Mouse (Mus musculus): ENCODE data around the gene Tmem104. TPM values are rescaled to one million over a fixed set of nuclear protein-coding genes. Genes with fewer than 3 reads are reported as not detected.
A peak's percentile ranks its signal among the peaks of the same experiment; 100 is the strongest.

Gene Tmem104
- polyA plus RNA-seq, 1 experiment from 2014 or later: 6.5 TPM

DNA sequence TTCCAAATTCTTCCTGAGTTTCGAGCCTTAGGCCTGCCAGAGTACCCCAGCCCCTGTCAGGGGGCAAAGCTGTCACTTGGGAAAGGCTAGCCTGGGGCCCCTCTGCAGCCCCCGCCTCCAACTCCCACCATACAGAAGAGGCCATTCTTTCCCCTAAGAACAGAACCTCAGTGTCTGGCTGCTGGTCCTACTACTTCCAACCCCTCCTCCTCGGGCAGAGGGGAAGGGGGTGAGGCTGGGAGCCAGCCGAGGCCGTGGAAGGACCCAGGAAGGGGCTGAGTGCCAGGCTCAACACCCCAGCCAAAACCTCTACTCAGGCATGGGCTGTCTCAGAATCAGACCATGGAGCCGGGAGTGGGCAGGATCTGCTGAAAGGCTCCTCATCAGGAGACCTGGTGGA, 8.1 kb upstream of the Tmem104 start:
- H3K4me1 ChIP-seq (ENCODE audit: control insufficient read depth in 2 of 2, insufficient read depth in 2 of 2, low read length in 2 of 2): peaks cover 5 to 11% of the 10 kb centered on the region in 2 experiments; a peak in 1 of 4 replicates
- H3K27me3 ChIP-seq (ENCODE audit: control insufficient read depth, insufficient read depth, low read length): no peaks in the 10 kb centered on the region
- WGBS: 70% methylated on average over 6 of the region's 6 CpGs
- ATAC-seq (ENCODE audit: insufficient number of reproducible peaks, insufficient read depth, low FRiP score, low read depth): no peak
- no peak overlapping the region for H3K27ac ChIP-seq (replicated peaks in 1 of 2; ENCODE audit: control insufficient read depth in 1 of 2, insufficient read depth in 1 of 2, low read depth in 2 of 2, low read length in 2 of 2)
- H3K36me3 ChIP-seq (ENCODE audit: control insufficient read depth, insufficient read depth, low read length): 0 out of 2 replicates have a peak, but pooled peaks cover 8% of the 10 kb centered on the region
- no peak overlapping the region for H3K4me3 ChIP-seq (ENCODE audit: control insufficient read depth in 1 of 2, insufficient read depth in 1 of 2, low read depth in 1 of 2, low read length in 2 of 2)
- H3K9ac ChIP-seq (ENCODE audit: low read length): no peak overlapping the region
- no peaks in the 10 kb centered on the region for H3K9me3 ChIP-seq (ENCODE audit: control insufficient read depth, low read length)
- no peak overlapping the region for H3K4me2 ChIP-seq (ENCODE audit: low read length)

GRCm38 (mm10) chr11:115179881-115180280, 7.4 kb upstream of the Tmem104 start:
- no peaks in the 10 kb centered on the region for H3K27me3 ChIP-seq (ENCODE audit: control insufficient read depth, insufficient read depth, low read length)
- no peak for ATAC-seq (ENCODE audit: insufficient number of reproducible peaks, insufficient read depth, low FRiP score, low read depth)
- no peak overlapping the region for H3K27ac ChIP-seq (replicated peaks in 1 of 2; ENCODE audit: control insufficient read depth in 1 of 2, insufficient read depth in 1 of 2, low read depth in 2 of 2, low read length in 2 of 2)
- no peak overlapping the region for H3K9ac ChIP-seq (ENCODE audit: low read length)
- no peaks in the 10 kb centered on the region for H3K9me3 ChIP-seq (ENCODE audit: control insufficient read depth, low read length)
- no peak overlapping the region for H3K4me3 ChIP-seq (ENCODE audit: control insufficient read depth in 1 of 2, insufficient read depth in 1 of 2, low read depth in 1 of 2, low read length in 2 of 2)
- peaks cover 5 to 11% of the 10 kb centered on the region in 2 experiments; a peak in 1 of 4 replicates for H3K4me1 ChIP-seq (ENCODE audit: control insufficient read depth in 2 of 2, insufficient read depth in 2 of 2, low read length in 2 of 2)
- no peak overlapping the region for H3K4me2 ChIP-seq (ENCODE audit: low read length)
- 73% methylated on average over 6 of the region's 6 CpGs for WGBS
- H3K36me3 ChIP-seq (ENCODE audit: control insufficient read depth, insufficient read depth, low read length): 0 out of 2 replicates have a peak, but pooled peaks cover 8% of the 10 kb centered on the region

DNA sequence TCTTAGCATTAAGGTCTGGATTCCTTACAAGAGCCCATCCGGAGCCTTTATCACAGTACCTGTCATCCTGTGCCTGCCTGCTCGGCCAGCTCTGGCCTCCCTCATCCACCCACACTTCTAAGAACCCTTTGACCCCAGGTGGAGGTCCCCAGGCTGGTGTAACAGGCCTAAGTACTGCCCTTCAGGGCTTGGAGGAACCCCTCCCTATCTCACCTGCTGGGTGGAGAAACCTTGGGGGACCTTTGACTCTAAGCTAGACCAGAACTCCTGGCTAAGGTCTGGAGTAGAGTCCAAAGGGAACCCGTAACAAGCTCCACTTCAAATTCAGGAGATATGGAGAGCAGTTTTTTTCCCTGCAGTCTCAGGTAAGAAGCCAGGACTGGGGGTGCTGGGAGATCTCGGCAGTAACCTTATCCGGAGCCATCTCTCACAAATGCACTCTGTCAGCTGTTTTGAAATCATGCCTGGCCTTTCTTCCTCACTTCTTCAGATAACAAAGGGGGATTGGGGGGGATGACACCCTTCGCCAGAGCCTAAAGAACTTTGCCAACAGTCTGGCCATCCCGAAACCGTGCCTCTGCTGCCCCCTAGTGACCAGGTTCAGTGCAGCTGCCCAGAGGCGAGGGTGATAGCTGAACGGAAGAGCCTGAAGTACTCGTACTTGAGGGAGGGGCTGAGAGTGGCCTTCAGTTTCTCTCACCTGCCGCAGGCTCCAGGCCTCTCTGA, 5.2 kb upstream of the Tmem104 start:
- Histone ChIP-seq H3K9ac (ENCODE audit: low read length) (no peak overlapping the region), H3K4me1 (ENCODE audit: control insufficient read depth in 2 of 2, insufficient read depth in 2 of 2, low read length in 2 of 2) (peaks cover 8 to 16% of the 10 kb centered on the region in 2 experiments; a peak in 3 of 4 replicates), H3K4me3 (ENCODE audit: control insufficient read depth in 1 of 2, insufficient read depth in 1 of 2, low read depth in 1 of 2, low read length in 2 of 2) (no peak overlapping the region), H3K4me2 (ENCODE audit: low read length) (no peak overlapping the region), H3K27ac (replicated peaks in 1 of 2; ENCODE audit: control insufficient read depth in 1 of 2, insufficient read depth in 1 of 2, low read depth in 2 of 2, low read length in 2 of 2) (no peak overlapping the region), H3K27me3 (ENCODE audit: control insufficient read depth, insufficient read depth, low read length) (no peaks in the 10 kb centered on the region), H3K9me3 (ENCODE audit: control insufficient read depth, low read length) (no peaks in the 10 kb centered on the region), H3K36me3 (ENCODE audit: control insufficient read depth, insufficient read depth, low read length) (0 out of 2 replicates have a peak, but pooled peaks cover 8% of the 10 kb centered on the region)
- 17% methylated on average over 12 of the region's 12 CpGs for WGBS
- no peak for ATAC-seq (ENCODE audit: insufficient number of reproducible peaks, insufficient read depth, low FRiP score, low read depth)

- H3K4me2 ChIP-seq (ENCODE audit: low read length): no peak overlapping the region
- H3K4me3 ChIP-seq (ENCODE audit: control insufficient read depth in 1 of 2, insufficient read depth in 1 of 2, low read depth in 1 of 2, low read length in 2 of 2): no peak overlapping the region
- H3K9me3 ChIP-seq (ENCODE audit: control insufficient read depth, low read length): no peaks in the 10 kb centered on the region
- no peak overlapping the region for H3K9ac ChIP-seq (ENCODE audit: low read length)
- no peak for ATAC-seq (ENCODE audit: insufficient number of reproducible peaks, insufficient read depth, low FRiP score, low read depth)
- H3K36me3 ChIP-seq (ENCODE audit: control insufficient read depth, insufficient read depth, low read length): 0 out of 2 replicates have a peak, but pooled peaks cover 9% of the 10 kb centered on the region
- peaks cover 8 to 13% of the 10 kb centered on the region in 2 experiments for H3K4me1 ChIP-seq (ENCODE audit: control insufficient read depth in 2 of 2, insufficient read depth in 2 of 2, low read length in 2 of 2)
- 22% methylated on average over 4 of the region's 4 CpGs for WGBS
- H3K27ac ChIP-seq (replicated peaks in 1 of 2; ENCODE audit: control insufficient read depth in 1 of 2, insufficient read depth in 1 of 2, low read depth in 2 of 2, low read length in 2 of 2): no peak overlapping the region
- no peaks in the 10 kb centered on the region for H3K27me3 ChIP-seq (ENCODE audit: control insufficient read depth, insufficient read depth, low read length)
These were observed 2.3 kb upstream of the Tmem104 start for GRCm38 (mm10) chr11:115184973-115185372.

DNA sequence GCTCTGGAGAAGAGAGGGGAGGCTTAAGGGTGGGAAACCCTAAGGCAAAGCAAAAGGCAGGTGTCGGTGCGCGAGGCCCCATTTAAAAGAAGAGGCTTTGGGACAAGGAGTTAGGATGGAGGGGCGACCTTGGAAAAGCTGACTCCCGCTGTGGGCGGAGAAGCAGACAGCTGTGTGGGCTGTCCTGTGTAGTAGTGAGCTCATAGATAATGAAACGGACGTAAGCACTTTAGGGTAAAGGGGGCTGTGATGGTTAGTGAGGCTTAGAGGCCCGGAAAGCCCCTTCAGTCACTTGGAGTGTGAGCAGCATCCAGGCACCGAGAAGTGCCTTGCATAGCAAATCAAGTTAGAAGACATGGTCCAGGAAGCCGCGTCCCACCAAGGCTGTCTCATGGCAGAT, 406 bp downstream of the Tmem104 start, which contains the start of gene Nat9:
TSS of gene Nat9 (minus strand) at position 167 of the 400 bp plus-strand sequence.
- peak within 1 kb of the TSS; percentile 86 for H3K9ac ChIP-seq (ENCODE audit: low read length)
- WGBS: 7% methylated on average over 12 of the region's 12 CpGs

DNA sequence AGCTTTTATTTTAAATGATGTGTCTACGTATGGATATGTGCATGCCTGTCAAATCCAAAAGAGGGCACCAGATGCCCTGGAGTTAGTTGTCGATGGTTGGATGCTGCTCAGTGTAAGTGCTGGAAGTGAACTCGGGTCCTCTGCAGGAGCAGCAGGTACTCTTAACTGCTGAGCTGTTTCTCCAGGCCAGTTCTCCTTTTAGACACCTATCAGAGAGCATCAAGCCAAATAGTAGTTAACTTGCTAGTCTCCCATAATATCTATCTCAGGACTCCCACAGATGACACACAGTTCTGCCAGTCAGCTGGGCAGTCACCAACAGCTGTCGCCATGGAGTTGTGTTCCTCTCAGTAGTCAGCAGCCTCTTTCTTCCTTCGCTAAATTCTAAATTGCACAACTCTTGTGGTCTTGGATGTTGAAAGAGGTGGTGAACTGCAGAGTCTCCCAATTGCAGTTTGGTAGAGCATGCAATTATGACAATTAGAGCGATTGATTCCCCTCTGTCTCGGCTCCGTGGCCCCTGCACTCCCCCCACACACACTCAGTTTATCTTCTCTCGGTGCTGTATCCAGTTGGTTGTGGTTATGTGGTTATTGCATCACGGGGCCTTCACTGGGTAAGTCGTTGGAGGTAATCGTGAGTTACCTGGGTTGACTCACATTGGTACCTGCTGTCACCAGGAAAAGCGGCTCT, 1.4 kb downstream of the Tmem104 start:
- 84% methylated on average over 13 of the region's 13 CpGs for WGBS
- Histone ChIP-seq H3K4me2 (ENCODE audit: low read length) (no peak overlapping the region; the same call in 1 of the 2 replicates), H3K27ac (replicated peaks in 1 of 2; ENCODE audit: control insufficient read depth in 1 of 2, insufficient read depth in 1 of 2, low read depth in 2 of 2, low read length in 2 of 2) (no peak overlapping the region; a peak in 1 of 4 replicates), H3K9me3 (ENCODE audit: control insufficient read depth, low read length) (no peaks in the 10 kb centered on the region), H3K4me3 (ENCODE audit: control insufficient read depth in 1 of 2, insufficient read depth in 1 of 2, low read depth in 1 of 2, low read length in 2 of 2) (no peak overlapping the region), H3K27me3 (ENCODE audit: control insufficient read depth, insufficient read depth, low read length) (no peaks in the 10 kb centered on the region), H3K9ac (ENCODE audit: low read length) (no peak overlapping the region), H3K36me3 (ENCODE audit: control insufficient read depth, insufficient read depth, low read length) (0 out of 2 replicates have a peak, but pooled peaks cover 9% of the 10 kb centered on the region), H3K4me1 (ENCODE audit: control insufficient read depth in 2 of 2, insufficient read depth in 2 of 2, low read length in 2 of 2) (peaks cover 12 to 21% of the 10 kb centered on the region in 2 experiments)
- ATAC-seq (ENCODE audit: insufficient number of reproducible peaks, insufficient read depth, low FRiP score, low read depth): no peak

More for the DNA sequence above, 406 bp downstream of the Tmem104 start, which contains the start of gene Nat9:
- Histone ChIP-seq H3K4me1 (ENCODE audit: control insufficient read depth in 2 of 2, insufficient read depth in 2 of 2, low read length in 2 of 2) (peaks cover 12 to 21% of the 10 kb centered on the region in 2 experiments), H3K36me3 (ENCODE audit: control insufficient read depth, insufficient read depth, low read length) (0 out of 2 replicates have a peak, but pooled peaks cover 9% of the 10 kb centered on the region), H3K4me3 (ENCODE audit: control insufficient read depth in 1 of 2, insufficient read depth in 1 of 2, low read depth in 1 of 2, low read length in 2 of 2) (peak within 1 kb of the TSS; percentile 67 to 71), H3K9me3 (ENCODE audit: control insufficient read depth, low read length) (no peaks in the 10 kb centered on the region), H3K27me3 (ENCODE audit: control insufficient read depth, insufficient read depth, low read length) (no peaks in the 10 kb centered on the region), H3K4me2 (ENCODE audit: low read length) (peak within 1 kb of the TSS; percentile 94), H3K27ac (replicated peaks in 1 of 2; ENCODE audit: control insufficient read depth in 1 of 2, insufficient read depth in 1 of 2, low read depth in 2 of 2, low read length in 2 of 2) (peak within 1 kb of the TSS; percentile 66 to 75)
- no peak; the same call in 1 of the 2 replicates for ATAC-seq (ENCODE audit: insufficient number of reproducible peaks, insufficient read depth, low FRiP score, low read depth)

DNA sequence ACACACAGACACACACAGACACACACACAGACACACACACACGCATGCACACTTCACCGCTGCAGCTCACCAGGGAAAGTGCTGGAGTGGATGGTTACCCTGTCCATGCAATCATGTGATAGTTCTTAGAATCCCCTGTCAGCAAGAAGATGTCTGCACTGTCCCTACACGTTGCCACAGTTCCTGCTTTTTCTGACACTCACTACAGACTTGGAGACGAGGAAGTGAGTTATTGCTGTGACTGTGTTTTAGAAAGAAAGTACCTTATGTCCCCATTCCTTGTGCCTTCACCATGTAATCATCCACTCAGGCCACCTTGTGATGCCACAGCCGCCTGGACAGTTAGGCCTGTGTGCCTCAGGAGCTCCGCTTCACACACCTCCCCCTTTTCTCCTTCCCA, 2.0 kb downstream of the Tmem104 start:
- H3K36me3 ChIP-seq (ENCODE audit: control insufficient read depth, insufficient read depth, low read length): 0 out of 2 replicates have a peak, but pooled peaks cover 9% of the 10 kb centered on the region
- H3K4me1 ChIP-seq (ENCODE audit: control insufficient read depth in 2 of 2, insufficient read depth in 2 of 2, low read length in 2 of 2): peaks cover 12 to 21% of the 10 kb centered on the region in 2 experiments
- H3K4me2 ChIP-seq (ENCODE audit: low read length): no peak overlapping the region
- no peaks in the 10 kb centered on the region for H3K27me3 ChIP-seq (ENCODE audit: control insufficient read depth, insufficient read depth, low read length)
- no peak overlapping the region for H3K9ac ChIP-seq (ENCODE audit: low read length)
- no peak overlapping the region; a peak in 1 of 4 replicates for H3K27ac ChIP-seq (replicated peaks in 1 of 2; ENCODE audit: control insufficient read depth in 1 of 2, insufficient read depth in 1 of 2, low read depth in 2 of 2, low read length in 2 of 2)
- H3K9me3 ChIP-seq (ENCODE audit: control insufficient read depth, low read length): no peaks in the 10 kb centered on the region
- H3K4me3 ChIP-seq (ENCODE audit: control insufficient read depth in 1 of 2, insufficient read depth in 1 of 2, low read depth in 1 of 2, low read length in 2 of 2): no peak overlapping the region
- ATAC-seq (ENCODE audit: insufficient number of reproducible peaks, insufficient read depth, low FRiP score, low read depth): no peak
- WGBS: 86% methylated on average over 6 of the region's 6 CpGs
